ENCODE assay signal across 8 mouse cellular contexts in genomic region chr7:64373830-64374562, GRCm38 (mm10). TPM values are rescaled to one million over a fixed set of nuclear protein-coding genes. Genes with fewer than 3 reads are reported as not detected.
A peak's percentile ranks its signal among the peaks of the same experiment; 100 is the strongest.
DNase-seq lines count a peak whose midpoint lies in the region; ATAC-seq and TF ChIP-seq lines count a peak whose summit lies in the region.

Gene Fan1, minus strand, starts transcription at chr7:64374095.

- H3K27ac ChIP-seq in forebrain, embryonic 13.5 days: peak within 1 kb of the TSS; percentile 92
- peak within 1 kb of the TSS; percentile 91 for H3K27ac ChIP-seq in liver, embryonic 16.5 days (ENCODE audit: low read length)
- peak within 1 kb of the TSS; percentile 78 for H3K27ac ChIP-seq in neural tube, embryonic 12.5 days
- H3K27ac ChIP-seq in stomach, postnatal 0 days (replicated peaks): peak within 1 kb of the TSS; percentile 91

- ATAC-seq in cerebellum, adult (ENCODE audit: insufficient number of reproducible peaks, low FRiP score, low TSS enrichment): peak; percentile 96
- peak; percentile 97 for ATAC-seq in forebrain, embryonic 13.5 days
- peak; percentile 95 for ATAC-seq in liver, embryonic 16.5 days (ENCODE audit: low read depth)
- peak; percentile 96 for ATAC-seq in neural tube, embryonic 12.5 days (ENCODE audit: low FRiP score, low read depth)
- peak; percentile 96 for ATAC-seq in stomach, postnatal 0 days (ENCODE audit: low FRiP score, low TSS enrichment)

- peak within 1 kb of the TSS; percentile 67 for H3K4me3 ChIP-seq in forebrain, embryonic 13.5 days
- H3K4me3 ChIP-seq in liver, embryonic 16.5 days (ENCODE audit: low read depth, low read length): peak within 1 kb of the TSS; percentile 83
- H3K4me3 ChIP-seq in neural tube, embryonic 12.5 days: peak within 1 kb of the TSS; percentile 57
- peak within 1 kb of the TSS; percentile 68 for H3K4me3 ChIP-seq in stomach, postnatal 0 days (ENCODE audit: low read depth, low read length)

- peak within 1 kb of the TSS; percentile 69 for H3K4me2 ChIP-seq in forebrain, embryonic 13.5 days
- H3K4me2 ChIP-seq in liver, embryonic 16.5 days (ENCODE audit: low read depth, low read length): peak within 1 kb of the TSS; percentile 76
- peak within 1 kb of the TSS; percentile 63 for H3K4me2 ChIP-seq in neural tube, embryonic 12.5 days (replicated peaks)
- H3K4me2 ChIP-seq in stomach, postnatal 0 days (replicated peaks; ENCODE audit: low read depth): peak within 1 kb of the TSS; percentile 65

- intact Hi-C loops in heart, postnatal 10 days (cut with DNase I): loop anchor here (2.0 to 5.0 kb wide), 2 partner anchors 17 to 87 kb away; partner anchors contain the start of gene Mtmr10

- peak within 1 kb of the TSS; percentile 83 for H3K9ac ChIP-seq in forebrain, embryonic 13.5 days
- peak within 1 kb of the TSS; percentile 79 for H3K9ac ChIP-seq in liver, embryonic 16.5 days (ENCODE audit: low read depth, low read length)
- peak within 1 kb of the TSS; percentile 52 for H3K9ac ChIP-seq in neural tube, embryonic 12.5 days
- peak within 1 kb of the TSS; percentile 78 for H3K9ac ChIP-seq in stomach, postnatal 0 days (ENCODE audit: low read length)

- no peak for TF ChIP-seq EP300 in stomach, postnatal 0 days (optimal IDR thresholded peaks at IDR 0.05)

- no peaks in the 10 kb centered on the region for H3K27me3 ChIP-seq in forebrain, embryonic 13.5 days
- no peaks in the 10 kb centered on the region for H3K27me3 ChIP-seq in liver, embryonic 16.5 days (ENCODE audit: control insufficient read depth, insufficient read depth, low read depth, low read length)
- H3K27me3 ChIP-seq in neural tube, embryonic 12.5 days (replicated peaks): no peaks in the 10 kb centered on the region
- no peaks in the 10 kb centered on the region for H3K27me3 ChIP-seq in stomach, postnatal 0 days (ENCODE audit: control insufficient read depth, insufficient read depth, low read length)

- DNase-seq in ES-CJ7 (ENCODE audit: low read depth, low spot score): peak; percentile 88
- peak; percentile 92 to 95 for DNase-seq in heart, postnatal 10 days
- DNase-seq in kidney, postnatal 4 days: peak; percentile 89 to 92
- DNase-seq in stomach, postnatal 0 days (ENCODE audit: low spot score): peak; percentile 91

- 3% methylated on average over 27 of the region's 27 CpGs for WGBS in forebrain, embryonic 13.5 days
- WGBS in liver, embryonic 16.5 days (ENCODE audit: insufficient replicate concordance): 5% methylated on average over 27 of the region's 27 CpGs
- 5% methylated on average over 27 of the region's 27 CpGs for WGBS in neural tube, embryonic 12.5 days
- 2% methylated on average over 27 of the region's 27 CpGs for WGBS in stomach, postnatal 0 days

- H3K4me1 ChIP-seq in forebrain, embryonic 13.5 days: peaks cover 10% of the 10 kb centered on the region
- H3K4me1 ChIP-seq in liver, embryonic 16.5 days (ENCODE audit: control insufficient read depth, low read depth, low read length): peaks cover 4% of the 10 kb centered on the region
- peaks cover 6% of the 10 kb centered on the region; the same call in 1 of the 2 replicates for H3K4me1 ChIP-seq in neural tube, embryonic 12.5 days
- H3K4me1 ChIP-seq in stomach, postnatal 0 days (replicated peaks; ENCODE audit: control insufficient read depth, insufficient read depth): no peaks in the 10 kb centered on the region

- peak; percentile 68 for TF ChIP-seq CTCF in stomach, postnatal 0 days (IDR thresholded peaks at IDR 0.05; ENCODE audit: low read depth)

- H3K36me3 ChIP-seq in forebrain, embryonic 13.5 days (ENCODE audit: poor library complexity, severe bottlenecking): peaks cover 48% of the 10 kb centered on the region
- peaks cover 25% of the 10 kb centered on the region for H3K36me3 ChIP-seq in liver, embryonic 16.5 days (ENCODE audit: control insufficient read depth, insufficient read depth)
- H3K36me3 ChIP-seq in neural tube, embryonic 12.5 days: peaks cover 35% of the 10 kb centered on the region
- H3K36me3 ChIP-seq in stomach, postnatal 0 days (ENCODE audit: control insufficient read depth, insufficient read depth, low read length): peaks cover 13% of the 10 kb centered on the region

- H3K9me3 ChIP-seq in forebrain, embryonic 13.5 days (replicated peaks): no peaks in the 10 kb centered on the region
- no peaks in the 10 kb centered on the region for H3K9me3 ChIP-seq in liver, embryonic 16.5 days (replicated peaks; ENCODE audit: control insufficient read depth, low read length)
- H3K9me3 ChIP-seq in neural tube, embryonic 12.5 days: no peaks in the 10 kb centered on the region
- H3K9me3 ChIP-seq in stomach, postnatal 0 days (ENCODE audit: control insufficient read depth, low read length): no peaks in the 10 kb centered on the region

RNA-seq across cellular contexts. Expression of gene Fan1, which starts in this region (rescaled TPM):
- polyA plus RNA-seq in forebrain, embryonic 13.5 days (2015; fragmentation: Nextera tagmentation; extraction: Ambion mirVana): 8.6 and 9.1 TPM in 2 replicates
- total RNA-seq in heart, postnatal 10 days (2021): 1 to 10 TPM; 7.4 to 7.8 TPM
- 1.3 and 1.5 TPM in 2 replicates for polyA plus RNA-seq in liver, embryonic 16.5 days (2015; fragmentation: Nextera tagmentation; extraction: Ambion mirVana)
- polyA plus RNA-seq in neural tube, embryonic 12.5 days (2016; fragmentation: Nextera tagmentation; extraction: Ambion mirVana): 6.8 and 8.5 TPM in 2 replicates
- 2.7 and 2.9 TPM in 2 replicates for polyA plus RNA-seq in stomach, postnatal 0 days (2015; fragmentation: Nextera tagmentation; extraction: Ambion mirVana)

Comparison
In these comparisons a context has a peak if more than half of its experiments do, and no peak if none do; other contexts are left out.
1. Peak in every context shown above with its lines: DNase-seq, ATAC-seq, H3K4me3 ChIP-seq and H3K27ac ChIP-seq.